Mouse (Mus musculus): ENCODE measurements around the gene Cds1. TPM values are rescaled to one million over a fixed set of nuclear protein-coding genes. Genes with fewer than 3 reads are reported as not detected.

The Cds1 gene
- polyA plus RNA-seq, 1 experiment from 2014 or later: 5.0 TPM

DNA sequence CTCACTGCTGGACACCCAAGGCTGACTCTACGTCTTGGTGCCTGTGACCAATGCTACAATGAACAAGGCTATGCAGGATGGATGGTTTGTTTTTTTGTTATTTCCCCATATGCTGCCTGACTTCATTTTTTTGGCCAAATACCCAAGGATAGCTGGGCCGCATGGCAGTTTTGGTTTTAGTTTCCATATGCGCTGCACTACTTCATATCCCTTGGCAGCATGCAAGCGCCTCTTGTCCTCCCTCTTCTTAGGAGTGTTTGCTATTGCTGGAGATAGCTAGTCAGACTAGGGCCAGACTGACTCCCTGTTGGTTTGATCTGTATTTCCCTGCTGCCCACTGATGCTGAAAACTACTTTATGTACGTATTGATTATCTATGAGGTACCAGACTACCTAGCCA is 75.5 kb downstream of the Cds1 start:
- ATAC-seq (ENCODE audit: insufficient number of reproducible peaks, insufficient read depth, low FRiP score, low read depth): no peak
- Histone ChIP-seq H3K9me3 (ENCODE audit: control insufficient read depth, low read depth, low read length) (no peaks in the 10 kb centered on the region), H3K36me3 (ENCODE audit: control insufficient read depth, insufficient read depth, low read length) (peaks cover 59% of the 10 kb centered on the region), H3K27me3 (ENCODE audit: control insufficient read depth, insufficient read depth, low read length) (no peaks in the 10 kb centered on the region), H3K4me3 (ENCODE audit: low read depth, low read length) (no peak overlapping the region), H3K4me1 (ENCODE audit: control insufficient read depth, insufficient read depth, low read length) (no peaks in the 10 kb centered on the region), H3K9ac (replicated peaks; ENCODE audit: low read depth, low read length) (no peak overlapping the region), H3K4me2 (replicated peaks; ENCODE audit: low read depth, low read length) (no peak overlapping the region), H3K27ac (ENCODE audit: low read length) (no peak overlapping the region)
- 97% methylated on average over 5 of the region's 5 CpGs for whole genome bisulfite sequencing

- peaks cover 84% of the 10 kb centered on the region for H3K36me3 ChIP-seq (ENCODE audit: control insufficient read depth, insufficient read depth, low read length)
- ATAC-seq (ENCODE audit: insufficient number of reproducible peaks, insufficient read depth, low FRiP score, low read depth): no peak
These were observed 80.1 kb downstream of the Cds1 start for GRCm38 (mm10) chr5:101845011-101845410.

DNA sequence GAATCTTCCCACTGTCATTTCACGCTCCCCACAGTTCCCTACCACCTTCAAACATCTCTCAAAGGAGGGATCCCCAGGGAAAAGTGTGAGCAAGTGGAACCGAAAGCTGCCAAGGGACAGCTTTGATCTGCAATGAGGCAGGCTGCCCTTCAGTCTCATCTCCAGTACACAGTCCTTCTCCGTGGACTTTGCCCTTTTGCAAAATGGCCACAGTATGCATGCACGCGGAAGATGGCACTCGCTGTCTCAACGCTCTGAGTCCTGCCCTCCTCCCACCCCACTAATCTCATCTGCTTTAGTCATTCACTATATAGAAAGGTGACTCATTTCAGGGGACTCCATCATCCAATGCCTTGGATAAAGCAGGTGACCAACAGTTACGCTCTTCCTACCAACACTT is 81.0 kb downstream of the Cds1 start:
- no peaks in the 10 kb centered on the region for H3K9me3 ChIP-seq (ENCODE audit: control insufficient read depth, low read depth, low read length)
- H3K27me3 ChIP-seq (ENCODE audit: control insufficient read depth, insufficient read depth, low read length): no peaks in the 10 kb centered on the region
- peaks cover 87% of the 10 kb centered on the region for H3K36me3 ChIP-seq (ENCODE audit: control insufficient read depth, insufficient read depth, low read length)
- H3K4me1 ChIP-seq (ENCODE audit: control insufficient read depth, insufficient read depth, low read length): no peaks in the 10 kb centered on the region
- no peak overlapping the region for H3K27ac ChIP-seq (ENCODE audit: low read length)
- no peak overlapping the region for H3K9ac ChIP-seq (replicated peaks; ENCODE audit: low read depth, low read length)
- H3K4me3 ChIP-seq (ENCODE audit: low read depth, low read length): no peak overlapping the region
- no peak for ATAC-seq (ENCODE audit: insufficient number of reproducible peaks, insufficient read depth, low FRiP score, low read depth)
- 93% methylated on average over 8 of the region's 8 CpGs for WGBS
- H3K4me2 ChIP-seq (replicated peaks; ENCODE audit: low read depth, low read length): no peak overlapping the region

More at GRCm38 (mm10) chr5:101845011-101845410, 80.1 kb downstream of the Cds1 start:
- Histone ChIP-seq H3K4me1 (ENCODE audit: control insufficient read depth, insufficient read depth, low read length) (no peaks in the 10 kb centered on the region), H3K27ac (ENCODE audit: low read length) (no peak overlapping the region), H3K27me3 (ENCODE audit: control insufficient read depth, insufficient read depth, low read length) (no peaks in the 10 kb centered on the region), H3K4me2 (replicated peaks; ENCODE audit: low read depth, low read length) (no peak overlapping the region), H3K9me3 (ENCODE audit: control insufficient read depth, low read depth, low read length) (no peaks in the 10 kb centered on the region), H3K4me3 (ENCODE audit: low read depth, low read length) (no peak overlapping the region), H3K9ac (replicated peaks; ENCODE audit: low read depth, low read length) (no peak overlapping the region)
- 88% methylated on average over 14 of the region's 14 CpGs for WGBS

GRCm38 (mm10) chr5:101847323-101847722 is 82.4 kb downstream of the Cds1 start:
- no peak; the same call in 1 of the 2 replicates for ATAC-seq (ENCODE audit: insufficient number of reproducible peaks, insufficient read depth, low FRiP score, low read depth)
- Histone ChIP-seq H3K27ac (ENCODE audit: low read length) (no peak overlapping the region), H3K9ac (replicated peaks; ENCODE audit: low read depth, low read length) (no peak overlapping the region), H3K4me2 (replicated peaks; ENCODE audit: low read depth, low read length) (no peak overlapping the region), H3K36me3 (ENCODE audit: control insufficient read depth, insufficient read depth, low read length) (peaks cover 86% of the 10 kb centered on the region), H3K9me3 (ENCODE audit: control insufficient read depth, low read depth, low read length) (no peaks in the 10 kb centered on the region), H3K4me1 (ENCODE audit: control insufficient read depth, insufficient read depth, low read length) (no peaks in the 10 kb centered on the region), H3K27me3 (ENCODE audit: control insufficient read depth, insufficient read depth, low read length) (no peaks in the 10 kb centered on the region), H3K4me3 (ENCODE audit: low read depth, low read length) (no peak overlapping the region)
- 74% methylated on average over 7 of the region's 7 CpGs for WGBS

DNA sequence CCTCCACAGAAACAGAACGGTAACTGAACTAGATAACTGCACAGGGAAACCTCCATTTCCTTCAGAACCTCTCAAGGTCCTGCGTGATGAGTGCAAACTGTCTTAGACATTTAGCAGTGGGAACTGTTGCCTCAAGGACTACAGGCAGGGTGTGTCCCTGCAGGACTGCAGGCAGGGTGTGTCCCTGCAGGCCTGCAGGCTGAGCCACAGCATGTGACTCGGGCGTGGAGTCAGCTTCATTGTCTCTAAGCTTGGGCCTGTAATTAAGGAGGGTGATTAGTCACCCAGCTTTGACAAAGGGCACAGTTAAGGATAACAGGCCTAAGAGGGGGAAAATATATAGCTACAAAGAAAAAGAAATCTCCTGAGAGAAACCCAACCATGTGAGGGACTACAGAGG is 82.8 kb downstream of the Cds1 start:
- Histone ChIP-seq H3K4me1 (ENCODE audit: control insufficient read depth, insufficient read depth, low read length) (no peaks in the 10 kb centered on the region), H3K36me3 (ENCODE audit: control insufficient read depth, insufficient read depth, low read length) (peaks cover 87% of the 10 kb centered on the region), H3K4me2 (replicated peaks; ENCODE audit: low read depth, low read length) (no peak overlapping the region), H3K27ac (ENCODE audit: low read length) (no peak overlapping the region), H3K9ac (replicated peaks; ENCODE audit: low read depth, low read length) (no peak overlapping the region), H3K4me3 (ENCODE audit: low read depth, low read length) (no peak overlapping the region), H3K27me3 (ENCODE audit: control insufficient read depth, insufficient read depth, low read length) (no peaks in the 10 kb centered on the region), H3K9me3 (ENCODE audit: control insufficient read depth, low read depth, low read length) (no peaks in the 10 kb centered on the region)
- WGBS: 58% methylated on average over 4 of the region's 4 CpGs
- ATAC-seq (ENCODE audit: insufficient number of reproducible peaks, insufficient read depth, low FRiP score, low read depth): peak; percentile 83

- H3K9me3 ChIP-seq (ENCODE audit: control insufficient read depth, low read depth, low read length): no peaks in the 10 kb centered on the region
- no peak for ATAC-seq (ENCODE audit: insufficient number of reproducible peaks, insufficient read depth, low FRiP score, low read depth)
- H3K4me3 ChIP-seq (ENCODE audit: low read depth, low read length): no peak overlapping the region
- no peak overlapping the region for H3K27ac ChIP-seq (ENCODE audit: low read length)
- H3K36me3 ChIP-seq (ENCODE audit: control insufficient read depth, insufficient read depth, low read length): peaks cover 91% of the 10 kb centered on the region
- H3K9ac ChIP-seq (replicated peaks; ENCODE audit: low read depth, low read length): no peak overlapping the region
- H3K27me3 ChIP-seq (ENCODE audit: control insufficient read depth, insufficient read depth, low read length): no peaks in the 10 kb centered on the region
- H3K4me2 ChIP-seq (replicated peaks; ENCODE audit: low read depth, low read length): no peak overlapping the region
- WGBS: 78% methylated on average over 7 of the region's 7 CpGs
- H3K4me1 ChIP-seq (ENCODE audit: control insufficient read depth, insufficient read depth, low read length): no peaks in the 10 kb centered on the region
These were observed 86.2 kb downstream of the Cds1 start for GRCm38 (mm10) chr5:101851133-101851532.

DNA sequence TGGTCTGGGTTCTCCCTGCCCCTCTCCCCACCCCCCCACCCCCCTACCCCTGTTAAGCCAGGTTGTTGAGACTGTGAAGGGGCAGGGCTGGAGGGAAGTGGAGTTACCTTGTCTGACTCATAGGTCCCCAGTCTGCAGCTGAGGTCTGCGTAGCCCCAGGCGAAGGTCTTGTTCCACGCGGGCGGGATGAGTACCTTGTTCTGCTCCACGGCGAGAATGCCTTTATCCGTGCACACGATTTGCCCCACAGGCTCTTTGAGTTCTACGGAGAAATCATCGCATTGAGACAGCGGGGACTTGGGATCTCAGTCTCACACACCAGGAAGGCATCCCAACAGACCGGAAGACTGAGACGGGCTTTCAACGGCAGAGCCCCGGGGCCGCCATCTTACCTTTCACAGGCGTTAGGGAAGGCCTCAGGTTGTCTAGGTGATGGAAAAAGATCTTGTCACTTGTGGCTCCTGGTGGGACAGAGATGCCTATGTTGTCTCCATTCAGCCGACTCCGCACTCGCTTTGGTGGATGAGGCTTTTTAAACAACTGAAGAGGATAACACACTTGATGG is 87.3 kb downstream of the Cds1 start:
- ATAC-seq (ENCODE audit: insufficient number of reproducible peaks, insufficient read depth, low FRiP score, low read depth): no peak

GRCm38 (mm10) chr5:101854100-101854499 is 89.2 kb downstream of the Cds1 start:
- Histone ChIP-seq H3K4me2 (replicated peaks; ENCODE audit: low read depth, low read length) (no peak overlapping the region), H3K4me3 (ENCODE audit: low read depth, low read length) (no peak overlapping the region), H3K27me3 (ENCODE audit: control insufficient read depth, insufficient read depth, low read length) (no peaks in the 10 kb centered on the region), H3K9ac (replicated peaks; ENCODE audit: low read depth, low read length) (no peak overlapping the region), H3K9me3 (ENCODE audit: control insufficient read depth, low read depth, low read length) (no peaks in the 10 kb centered on the region), H3K27ac (ENCODE audit: low read length) (no peak overlapping the region), H3K36me3 (ENCODE audit: control insufficient read depth, insufficient read depth, low read length) (peaks cover 75% of the 10 kb centered on the region), H3K4me1 (ENCODE audit: control insufficient read depth, insufficient read depth, low read length) (no peaks in the 10 kb centered on the region)
- WGBS: 96% methylated on average over 11 of the region's 11 CpGs
- no peak for ATAC-seq (ENCODE audit: insufficient number of reproducible peaks, insufficient read depth, low FRiP score, low read depth)

More for the DNA sequence above, 87.3 kb downstream of the Cds1 start:
- H3K9me3 ChIP-seq (ENCODE audit: control insufficient read depth, low read depth, low read length): no peaks in the 10 kb centered on the region
- 96% methylated on average over 21 of the region's 21 CpGs for WGBS
- H3K9ac ChIP-seq (replicated peaks; ENCODE audit: low read depth, low read length): no peak overlapping the region
- no peak overlapping the region for H3K4me2 ChIP-seq (replicated peaks; ENCODE audit: low read depth, low read length)
- H3K27ac ChIP-seq (ENCODE audit: low read length): no peak overlapping the region
- peaks cover 83% of the 10 kb centered on the region for H3K36me3 ChIP-seq (ENCODE audit: control insufficient read depth, insufficient read depth, low read length)
- no peaks in the 10 kb centered on the region for H3K4me1 ChIP-seq (ENCODE audit: control insufficient read depth, insufficient read depth, low read length)
- no peaks in the 10 kb centered on the region for H3K27me3 ChIP-seq (ENCODE audit: control insufficient read depth, insufficient read depth, low read length)
- no peak overlapping the region for H3K4me3 ChIP-seq (ENCODE audit: low read depth, low read length)

- Histone ChIP-seq H3K4me3 (ENCODE audit: low read depth, low read length) (no peak overlapping the region), H3K27ac (ENCODE audit: low read length) (no peak overlapping the region), H3K9ac (replicated peaks; ENCODE audit: low read depth, low read length) (no peak overlapping the region), H3K27me3 (ENCODE audit: control insufficient read depth, insufficient read depth, low read length) (no peaks in the 10 kb centered on the region), H3K36me3 (ENCODE audit: control insufficient read depth, insufficient read depth, low read length) (peaks cover 74% of the 10 kb centered on the region), H3K4me2 (replicated peaks; ENCODE audit: low read depth, low read length) (no peak overlapping the region), H3K4me1 (ENCODE audit: control insufficient read depth, insufficient read depth, low read length) (no peaks in the 10 kb centered on the region), H3K9me3 (ENCODE audit: control insufficient read depth, low read depth, low read length) (no peaks in the 10 kb centered on the region)
- no peak for ATAC-seq (ENCODE audit: insufficient number of reproducible peaks, insufficient read depth, low FRiP score, low read depth)
- WGBS: 88% methylated on average over 7 of the region's 7 CpGs
These were observed 89.7 kb downstream of the Cds1 start for GRCm38 (mm10) chr5:101854667-101855066.

Data from stomach, embryonic 14.5 days (tissue).